Mouse (Mus musculus): ENCODE measurements at regions not wholly inside any gene's neighbourhood (a gene's known extent, or its start where the extent isn't known, plus 50 kb on each side); places are given as distances from the start of the nearest gene placed in this dataset.

DNA sequence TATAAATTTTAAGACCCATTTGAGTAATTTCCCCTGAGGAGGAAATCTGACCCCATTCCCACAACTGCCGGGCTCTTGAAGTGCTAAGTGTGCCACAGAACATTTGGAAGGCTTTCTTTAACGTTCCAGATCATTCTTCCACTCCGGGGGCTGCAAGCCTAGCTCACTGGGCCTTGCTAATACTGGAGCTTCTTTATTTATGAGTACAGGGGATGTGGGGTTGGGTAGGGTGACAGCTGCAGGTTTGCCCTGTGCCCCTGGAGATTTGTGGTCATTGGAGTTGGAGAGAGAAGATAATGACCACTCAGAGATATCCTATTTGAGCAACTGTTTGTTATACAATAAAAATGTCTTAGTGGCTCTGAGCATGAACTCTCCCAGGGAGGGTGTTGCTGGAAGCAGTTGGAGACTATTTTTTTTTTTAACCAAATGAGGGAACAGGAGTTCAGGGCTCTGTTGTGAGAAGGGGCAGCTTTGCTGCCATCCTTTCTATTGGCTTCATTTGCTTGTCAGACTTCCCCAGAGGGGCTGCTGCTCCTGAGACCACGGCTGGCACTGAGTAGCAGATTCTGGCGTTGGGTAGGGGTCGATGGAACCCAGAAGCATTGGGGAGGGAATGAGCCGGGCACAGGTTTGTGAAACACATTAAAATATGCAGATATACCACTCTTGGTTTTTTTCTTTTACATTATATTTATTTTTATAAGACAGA is 249.0 kb downstream of the Ttll7 start:
- WGBS = 66% methylated on average over 7 of the region's 7 CpGs
- Histone ChIP-seq H3K4me3 (no peak overlapping the region), H3K27ac (replicated peaks) (0 out of 2 replicates have a peak overlapping the region, but pooled peaks have one; percentile 49), H3K36me3 (no peaks in the 10 kb centered on the region), H3K27me3 (ENCODE audit: low read depth, poor library complexity, severe bottlenecking) (peaks cover 55% of the 10 kb centered on the region), H3K9me3 (replicated peaks) (no peaks in the 10 kb centered on the region), H3K4me1 (peaks cover 52% of the 10 kb centered on the region)
- DNase-seq (ENCODE audit: low spot score) = no peak

DNA sequence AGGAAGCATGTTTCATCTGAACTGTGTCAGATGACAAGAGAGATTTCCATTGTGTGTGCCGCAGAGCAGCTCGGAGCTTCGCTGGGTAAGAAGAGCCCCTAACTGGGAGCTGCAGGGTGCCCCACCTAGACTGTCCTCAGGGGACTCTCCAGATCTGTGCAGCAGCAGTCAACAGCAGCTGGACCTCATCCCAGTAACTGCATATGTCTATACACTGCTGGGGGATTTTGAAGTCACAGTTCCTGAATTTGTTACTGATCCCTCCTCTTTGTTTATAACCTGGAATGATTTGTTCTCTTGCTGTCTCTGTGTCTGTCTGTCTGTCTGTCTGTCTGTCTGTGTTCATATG is 249.6 kb downstream of the Ttll7 start:
- H3K27ac ChIP-seq (replicated peaks) = 0 out of 2 replicates have a peak overlapping the region, but pooled peaks have one; percentile 42
- peaks cover 52% of the 10 kb centered on the region for H3K4me1 ChIP-seq
- peaks cover 54% of the 10 kb centered on the region for H3K27me3 ChIP-seq (ENCODE audit: low read depth, poor library complexity, severe bottlenecking)
- DNase-seq (ENCODE audit: low spot score) = no peak
- no peak overlapping the region for H3K4me3 ChIP-seq
- H3K36me3 ChIP-seq = no peaks in the 10 kb centered on the region
- no peaks in the 10 kb centered on the region for H3K9me3 ChIP-seq (replicated peaks)
- WGBS = 68% methylated on average over 3 of the region's 3 CpGs

DNA sequence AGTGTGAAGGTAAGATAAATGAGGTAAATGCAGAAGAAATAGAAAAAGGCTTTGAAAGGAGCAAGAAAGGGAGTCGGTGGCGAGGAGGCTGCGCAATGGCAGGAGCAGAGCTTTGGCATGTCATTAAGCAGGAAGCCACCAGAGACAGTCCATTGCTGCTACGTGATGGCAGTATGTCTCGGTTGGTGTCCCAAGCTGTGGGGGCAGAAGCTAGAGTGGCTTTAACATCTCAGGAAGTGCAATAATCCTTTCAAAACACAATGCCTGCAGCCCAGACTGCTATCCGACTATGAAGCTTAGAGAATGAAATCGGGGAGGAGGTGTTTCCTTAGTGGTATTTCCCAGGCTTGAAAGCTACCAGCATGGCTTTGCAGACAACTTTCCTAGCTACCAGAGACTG is 251.3 kb downstream of the Ttll7 start:
- Histone ChIP-seq H3K4me3 (no peak overlapping the region), H3K9me3 (replicated peaks) (no peaks in the 10 kb centered on the region), H3K27me3 (ENCODE audit: low read depth, poor library complexity, severe bottlenecking) (peaks cover 41% of the 10 kb centered on the region), H3K27ac (replicated peaks) (peak overlapping the region; percentile 29), H3K36me3 (no peaks in the 10 kb centered on the region), H3K4me1 (peaks cover 46% of the 10 kb centered on the region)
- DNase-seq (ENCODE audit: low spot score) = no peak
- 44% methylated on average over 7 of the region's 7 CpGs for WGBS

- WGBS = 95% methylated on average over 4 of the region's 4 CpGs
- H3K4me1 ChIP-seq = no peaks in the 10 kb centered on the region
- H3K27me3 ChIP-seq (ENCODE audit: low read depth, poor library complexity, severe bottlenecking) = no peaks in the 10 kb centered on the region
- no peaks in the 10 kb centered on the region for H3K36me3 ChIP-seq
- no peak overlapping the region for H3K4me3 ChIP-seq
- H3K27ac ChIP-seq (replicated peaks) = no peak overlapping the region
- DNase-seq (ENCODE audit: low spot score) = no peak
- H3K9me3 ChIP-seq (replicated peaks) = no peaks in the 10 kb centered on the region
Measured at GRCm38 (mm10) chr3:147117609-147118008, 265.4 kb downstream of the Ttll7 start.

- no peaks in the 10 kb centered on the region for H3K27me3 ChIP-seq (ENCODE audit: low read depth, poor library complexity, severe bottlenecking)
- no peaks in the 10 kb centered on the region for H3K36me3 ChIP-seq
- 85% methylated on average over 5 of the region's 5 CpGs for WGBS
- H3K4me1 ChIP-seq = no peaks in the 10 kb centered on the region
- no peak overlapping the region for H3K4me3 ChIP-seq
- no peaks in the 10 kb centered on the region for H3K9me3 ChIP-seq (replicated peaks)
- DNase-seq (ENCODE audit: low spot score) = no peak
- H3K27ac ChIP-seq (replicated peaks) = no peak overlapping the region
Measured at GRCm38 (mm10) chr3:147118092-147118491, 265.9 kb downstream of the Ttll7 start.

DNA sequence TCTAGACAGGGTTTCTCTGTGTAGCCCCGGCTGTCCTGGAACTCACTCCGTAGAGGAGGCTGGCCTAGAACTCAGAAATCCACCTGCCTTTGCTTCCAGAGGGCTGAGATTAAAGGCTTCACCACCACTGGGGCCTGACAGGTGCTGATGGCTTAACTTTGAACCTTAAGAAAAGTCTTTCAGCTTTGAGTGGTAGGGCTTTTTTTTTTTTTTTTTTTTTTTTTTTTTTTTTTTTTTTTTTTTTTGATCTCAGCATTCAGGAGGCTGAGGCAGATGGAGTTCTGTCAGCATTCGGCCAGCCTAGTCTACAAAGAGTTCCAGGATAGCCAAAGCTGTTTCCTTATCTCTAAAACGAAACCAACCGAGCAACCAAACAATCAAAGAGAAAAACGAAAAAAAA is 266.5 kb downstream of the Ttll7 start:
- no peaks in the 10 kb centered on the region for H3K9me3 ChIP-seq (replicated peaks)

DNA sequence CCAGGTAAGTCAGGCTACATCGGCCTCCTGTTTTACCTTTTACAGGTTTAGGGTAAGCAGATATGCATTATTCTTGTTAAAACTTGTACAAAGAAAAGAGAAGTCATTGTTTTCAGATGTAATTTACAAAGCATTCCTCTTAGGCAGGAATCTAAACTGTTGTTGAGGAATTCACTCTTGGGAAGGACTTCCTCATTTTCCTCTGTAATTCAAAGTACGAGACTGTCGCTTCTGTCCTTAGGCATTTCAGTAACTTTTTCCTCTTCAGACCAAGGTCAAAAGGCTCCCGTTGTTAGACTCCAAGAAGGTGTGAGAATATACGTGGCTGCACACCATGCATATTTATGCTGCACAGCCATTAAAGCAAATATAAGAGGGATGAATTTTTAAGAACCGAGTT is 269.7 kb downstream of the Ttll7 start:
- Histone ChIP-seq H3K4me3 (no peak overlapping the region), H3K27ac (replicated peaks) (no peak overlapping the region), H3K9me3 (replicated peaks) (no peaks in the 10 kb centered on the region), H3K4me1 (no peaks in the 10 kb centered on the region), H3K36me3 (no peaks in the 10 kb centered on the region), H3K27me3 (ENCODE audit: low read depth, poor library complexity, severe bottlenecking) (no peaks in the 10 kb centered on the region)
- WGBS = 92% methylated on average over 6 of the region's 6 CpGs
- no peak for DNase-seq (ENCODE audit: low spot score)

More for the DNA sequence above, 266.5 kb downstream of the Ttll7 start:
- H3K4me3 ChIP-seq = no peak overlapping the region
- no peak for DNase-seq (ENCODE audit: low spot score)
- no peaks in the 10 kb centered on the region for H3K36me3 ChIP-seq
- H3K27me3 ChIP-seq (ENCODE audit: low read depth, poor library complexity, severe bottlenecking) = no peaks in the 10 kb centered on the region
- WGBS = 89% methylated on average over 6 of the region's 6 CpGs
- no peak overlapping the region for H3K27ac ChIP-seq (replicated peaks)
- no peaks in the 10 kb centered on the region for H3K4me1 ChIP-seq

DNA sequence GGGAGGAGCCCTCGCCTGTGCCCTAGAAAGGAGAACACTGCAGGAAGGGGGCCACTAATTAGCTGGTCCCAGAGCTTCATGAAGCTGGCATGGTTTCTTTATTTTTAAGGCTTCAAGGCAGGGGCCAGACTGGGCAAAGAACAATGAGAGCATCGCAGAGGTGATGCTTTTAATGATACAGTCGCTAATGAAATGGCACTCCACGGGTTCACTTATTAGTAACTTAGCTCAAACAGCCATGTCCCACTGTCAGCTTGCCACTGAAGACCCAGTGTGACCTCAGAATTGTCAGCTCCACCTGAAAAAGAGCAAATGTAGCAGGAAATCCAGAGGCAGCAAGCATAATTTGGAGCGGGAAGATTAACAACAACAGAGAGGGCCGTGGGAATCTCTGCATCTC is 275.6 kb downstream of the Ttll7 start:
- Histone ChIP-seq H3K27me3 (ENCODE audit: low read depth, poor library complexity, severe bottlenecking) (no peaks in the 10 kb centered on the region), H3K36me3 (no peaks in the 10 kb centered on the region), H3K4me1 (peaks cover 3% of the 10 kb centered on the region; the same call in 1 of the 2 replicates), H3K9me3 (replicated peaks) (no peaks in the 10 kb centered on the region), H3K27ac (replicated peaks) (no peak overlapping the region), H3K4me3 (no peak overlapping the region)
- DNase-seq (ENCODE audit: low spot score) = no peak
- WGBS = 85% methylated on average over 6 of the region's 6 CpGs

DNA sequence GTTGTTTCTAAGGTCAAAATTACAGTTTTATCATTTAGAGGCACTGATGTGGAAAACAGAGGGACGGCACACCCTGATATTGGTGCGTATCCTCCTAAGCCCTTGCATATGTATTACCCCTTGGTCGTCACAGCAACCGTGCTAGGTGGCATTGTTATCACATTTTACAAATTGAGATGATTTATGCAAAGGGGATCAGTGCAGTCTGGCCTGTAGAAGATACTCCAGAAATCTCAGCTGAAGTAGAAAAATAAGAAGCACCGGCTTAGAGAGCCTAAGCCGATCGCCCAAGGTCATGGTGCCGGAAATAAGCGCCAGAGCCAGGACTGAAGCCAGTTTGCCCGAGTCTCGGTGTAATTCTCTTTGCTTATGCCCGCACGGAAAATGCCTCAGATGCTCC is 280.7 kb downstream of the Ttll7 start:
- Histone ChIP-seq H3K27ac (replicated peaks) (no peak overlapping the region), H3K9me3 (replicated peaks) (no peaks in the 10 kb centered on the region), H3K27me3 (ENCODE audit: low read depth, poor library complexity, severe bottlenecking) (no peaks in the 10 kb centered on the region), H3K4me1 (peaks cover 18% of the 10 kb centered on the region; the same call in 1 of the 2 replicates), H3K4me3 (no peak overlapping the region), H3K36me3 (no peaks in the 10 kb centered on the region)
- no peak for DNase-seq (ENCODE audit: low spot score)
- 84% methylated on average over 13 of the region's 13 CpGs for WGBS

DNA sequence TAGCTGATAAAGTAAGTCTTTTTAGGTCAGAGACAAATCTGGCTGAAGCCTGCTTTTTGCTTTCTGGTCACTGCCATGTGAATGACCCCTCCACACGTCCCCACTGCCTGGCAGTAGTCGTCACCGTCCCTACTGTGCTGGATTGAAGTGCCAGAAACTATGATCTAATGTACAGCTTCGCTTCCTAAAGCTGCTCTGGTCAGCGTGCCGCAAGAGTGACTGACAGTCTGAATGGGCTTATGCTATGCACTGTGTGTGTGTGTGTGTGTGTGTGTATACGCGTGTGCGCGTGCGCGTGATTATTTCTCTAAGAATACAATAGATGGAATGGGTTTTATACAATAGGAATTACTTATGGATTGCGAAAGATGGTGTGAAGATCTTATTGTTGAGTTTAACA is 281.2 kb downstream of the Ttll7 start:
- H3K27me3 ChIP-seq (ENCODE audit: low read depth, poor library complexity, severe bottlenecking) = no peaks in the 10 kb centered on the region
- no peaks in the 10 kb centered on the region for H3K36me3 ChIP-seq
- no peak for DNase-seq (ENCODE audit: low spot score)
- H3K27ac ChIP-seq (replicated peaks) = peak overlapping the region; percentile 13; the same call in 1 of the 2 replicates
- 95% methylated on average over 13 of the region's 13 CpGs for WGBS
- no peak overlapping the region for H3K4me3 ChIP-seq
- peaks cover 18% of the 10 kb centered on the region; the same call in 1 of the 2 replicates for H3K4me1 ChIP-seq
- no peaks in the 10 kb centered on the region for H3K9me3 ChIP-seq (replicated peaks)

DNA sequence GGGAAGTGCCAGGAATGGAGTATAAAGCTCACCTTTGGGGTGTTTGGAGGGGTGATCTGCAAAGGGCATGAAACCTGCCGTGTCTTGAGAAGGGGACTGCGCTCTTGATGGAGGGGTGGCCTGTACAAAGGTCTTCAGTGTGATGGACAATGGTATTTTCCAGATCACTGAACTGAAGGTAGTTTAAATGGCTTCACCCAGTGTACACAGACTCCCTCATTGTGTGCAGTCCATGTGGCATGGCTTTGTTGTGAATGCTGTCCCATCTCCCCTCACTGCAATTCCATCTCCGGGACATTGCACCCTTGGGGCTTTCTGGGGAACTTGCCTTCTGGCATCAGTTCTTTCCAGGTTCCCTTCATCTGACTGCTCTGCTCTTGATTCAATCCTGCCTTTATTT is 288.2 kb downstream of the Ttll7 start:
- no peaks in the 10 kb centered on the region for H3K27me3 ChIP-seq (ENCODE audit: low read depth, poor library complexity, severe bottlenecking)
- peaks cover 7% of the 10 kb centered on the region; the same call in 1 of the 2 replicates for H3K4me1 ChIP-seq
- WGBS = 57% methylated on average over 3 of the region's 3 CpGs
- no peak overlapping the region for H3K4me3 ChIP-seq
- H3K27ac ChIP-seq (replicated peaks) = no peak overlapping the region
- H3K36me3 ChIP-seq = no peaks in the 10 kb centered on the region
- H3K9me3 ChIP-seq (replicated peaks) = no peaks in the 10 kb centered on the region
- DNase-seq (ENCODE audit: low spot score) = no peak

DNA sequence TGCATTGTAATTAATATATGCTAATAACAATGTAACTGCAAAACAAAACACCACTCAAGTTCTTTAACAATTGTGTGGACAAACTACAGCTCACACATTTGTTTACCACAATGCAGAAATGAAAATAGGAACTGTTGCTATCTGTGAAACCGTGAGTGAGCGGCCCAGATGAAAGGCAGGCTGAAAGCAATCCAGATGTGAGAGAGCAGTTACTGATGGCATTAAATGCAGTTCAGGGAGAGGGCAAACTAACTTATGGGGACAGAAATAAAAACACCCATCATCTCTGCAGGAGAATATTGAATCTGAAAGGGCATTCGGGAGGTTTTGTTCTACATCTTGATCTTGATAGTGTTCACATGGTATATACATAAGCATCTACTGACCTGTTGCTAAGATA is 301.3 kb downstream of the Ttll7 start:
- no peak overlapping the region for H3K27ac ChIP-seq (replicated peaks)
- no peak for DNase-seq (ENCODE audit: low spot score)
- WGBS = 77% methylated on average over 3 of the region's 3 CpGs
- H3K27me3 ChIP-seq (ENCODE audit: low read depth, poor library complexity, severe bottlenecking) = no peaks in the 10 kb centered on the region
- H3K4me3 ChIP-seq = no peak overlapping the region
- H3K4me1 ChIP-seq = no peaks in the 10 kb centered on the region
- no peaks in the 10 kb centered on the region for H3K9me3 ChIP-seq (replicated peaks)
- no peaks in the 10 kb centered on the region for H3K36me3 ChIP-seq

DNA sequence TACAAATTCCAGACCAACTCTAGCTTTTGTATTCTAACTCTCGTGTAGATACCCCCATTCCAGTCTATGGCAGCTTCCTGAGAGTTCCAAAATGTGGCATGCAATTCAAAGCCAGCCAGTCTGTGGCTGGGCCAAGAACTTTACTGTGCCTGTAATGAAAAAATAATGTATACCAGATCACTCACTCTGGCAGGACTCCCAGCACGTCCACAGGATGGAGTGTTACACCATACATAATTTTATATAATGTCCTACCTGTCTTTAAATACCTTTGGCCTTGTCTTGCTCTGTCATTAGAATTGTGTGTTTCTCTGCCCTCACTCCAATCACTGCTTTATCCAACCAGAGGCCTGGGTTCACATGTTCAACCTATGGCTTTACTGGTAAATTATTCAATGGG is 301.8 kb downstream of the Ttll7 start:
- H3K27ac ChIP-seq (replicated peaks) = no peak overlapping the region
- no peaks in the 10 kb centered on the region for H3K4me1 ChIP-seq
- no peaks in the 10 kb centered on the region for H3K36me3 ChIP-seq
- H3K27me3 ChIP-seq (ENCODE audit: low read depth, poor library complexity, severe bottlenecking) = no peaks in the 10 kb centered on the region
- DNase-seq (ENCODE audit: low spot score) = no peak
- H3K9me3 ChIP-seq (replicated peaks) = no peaks in the 10 kb centered on the region
- no peak overlapping the region for H3K4me3 ChIP-seq
- WGBS = 83% methylated on average over 2 of the region's 2 CpGs
